Mouse (Mus musculus): ENCODE measurements around the gene Mea1. TPM values are rescaled to one million over a fixed set of nuclear protein-coding genes. Genes with fewer than 3 reads are reported as not detected.

Mea1 gene
- total RNA-seq (2023) = 10 to 100 TPM; 55.1 to 57.7 TPM

DNA sequence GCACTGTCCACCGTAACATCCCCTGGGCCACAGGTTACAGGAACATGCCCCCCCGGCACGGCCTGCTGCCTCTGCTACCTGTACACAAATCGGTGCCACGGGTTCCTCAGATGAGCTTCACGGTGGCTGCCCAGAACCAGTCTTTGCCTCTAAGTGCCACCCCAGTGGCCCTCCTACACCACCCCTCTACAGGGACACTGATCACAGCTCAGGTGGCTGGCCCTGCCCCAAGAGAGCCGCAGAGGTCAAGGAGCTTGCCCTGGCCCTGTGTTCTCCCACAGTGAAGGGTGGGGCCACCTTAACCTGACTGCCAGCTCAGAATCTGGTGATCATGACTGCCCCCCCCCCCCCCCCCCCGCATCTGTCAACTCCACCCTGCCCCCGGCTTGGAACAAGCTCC, at the start of gene Mea1:
Gene Mea1 (plus strand): TSS at position 378 of the 400 bp plus-strand sequence.

DNA sequence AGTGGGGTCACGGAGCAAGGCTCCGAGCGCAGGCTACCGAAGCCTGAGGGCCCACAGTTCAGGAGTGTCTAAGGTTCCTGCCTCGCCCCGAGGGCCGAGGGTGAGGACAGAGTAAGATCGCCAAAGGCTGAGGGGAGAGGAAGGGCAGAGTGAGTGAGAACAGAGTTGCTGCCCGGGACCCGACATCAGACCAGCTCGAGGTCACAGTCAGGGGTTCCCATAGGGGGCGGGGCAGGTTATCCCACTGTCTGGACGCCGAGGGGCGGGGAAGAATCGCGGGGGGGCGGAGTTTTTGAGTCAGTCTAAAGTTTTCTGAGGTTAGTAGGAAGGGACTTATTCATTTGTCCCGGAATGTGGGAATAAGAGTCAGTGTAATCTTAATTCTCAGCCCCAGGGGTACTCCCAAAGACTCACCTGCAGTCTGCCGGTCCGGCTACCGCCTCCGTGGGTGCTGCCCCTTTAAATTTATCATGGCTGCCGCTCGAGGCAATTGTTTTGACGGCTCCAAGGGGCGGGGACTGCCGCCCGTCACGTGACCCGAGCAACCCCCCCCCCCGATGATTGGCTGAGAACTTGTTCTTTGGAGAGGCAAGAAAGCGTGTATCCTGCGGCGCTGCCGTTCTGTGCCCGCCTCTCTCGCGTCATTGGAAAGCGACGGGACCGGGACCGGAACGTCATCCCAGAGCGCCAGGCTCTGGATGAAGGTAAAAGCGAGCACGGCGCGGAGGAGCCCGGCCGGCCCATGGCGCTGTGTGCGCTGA, 32.9 kb upstream of the Mea1 start, which contains the start of the genes Klc4 and Mrpl2:
Gene Klc4 (minus strand): TSS at position 462 of the 761 bp plus-strand sequence.
Gene Mrpl2 (plus strand): TSS at position 669 of the 761 bp plus-strand sequence.

DNA sequence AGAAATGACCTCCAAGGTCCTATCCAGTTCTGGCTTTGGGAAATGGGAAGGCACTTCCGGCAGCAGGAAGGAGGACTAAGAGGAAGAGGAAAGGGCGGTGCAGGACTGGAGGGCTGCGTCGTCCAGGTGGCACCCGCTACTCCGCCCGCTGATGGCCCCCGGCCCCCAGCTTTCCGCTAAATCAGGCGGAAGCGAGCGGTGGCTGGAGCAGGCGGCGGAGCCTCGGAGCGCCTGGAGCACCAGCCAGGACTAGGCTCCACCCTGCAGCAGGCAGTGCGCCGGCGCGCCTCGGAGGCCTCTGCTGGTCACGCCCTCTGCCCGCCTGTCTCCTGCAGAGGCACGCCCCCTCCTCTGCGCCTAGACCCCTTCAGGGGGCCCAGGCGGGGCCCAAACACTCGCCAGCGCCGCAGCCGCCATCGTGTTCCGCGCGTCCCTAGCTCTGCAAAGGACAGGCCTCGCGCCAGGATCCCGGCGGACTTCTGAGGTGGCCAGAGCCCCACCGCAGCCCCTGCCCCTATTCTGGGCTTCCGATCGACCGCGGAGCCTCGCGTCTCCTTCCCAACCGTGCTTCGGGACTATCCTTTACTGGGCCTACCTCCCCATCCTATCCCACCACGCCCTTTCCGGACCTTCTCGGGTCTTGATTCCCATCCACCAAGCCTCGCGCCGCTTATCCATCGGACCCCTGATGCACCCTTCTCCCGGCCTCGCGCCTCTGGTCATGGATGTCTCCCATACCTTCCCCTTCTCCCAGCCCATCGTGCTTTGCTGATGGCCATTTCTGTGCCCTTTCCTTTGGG, 28.2 kb upstream of the Mea1 start, which contains the start of gene Cul7:
Gene Cul7 (plus strand): TSS at position 106 of the 800 bp plus-strand sequence.

DNA sequence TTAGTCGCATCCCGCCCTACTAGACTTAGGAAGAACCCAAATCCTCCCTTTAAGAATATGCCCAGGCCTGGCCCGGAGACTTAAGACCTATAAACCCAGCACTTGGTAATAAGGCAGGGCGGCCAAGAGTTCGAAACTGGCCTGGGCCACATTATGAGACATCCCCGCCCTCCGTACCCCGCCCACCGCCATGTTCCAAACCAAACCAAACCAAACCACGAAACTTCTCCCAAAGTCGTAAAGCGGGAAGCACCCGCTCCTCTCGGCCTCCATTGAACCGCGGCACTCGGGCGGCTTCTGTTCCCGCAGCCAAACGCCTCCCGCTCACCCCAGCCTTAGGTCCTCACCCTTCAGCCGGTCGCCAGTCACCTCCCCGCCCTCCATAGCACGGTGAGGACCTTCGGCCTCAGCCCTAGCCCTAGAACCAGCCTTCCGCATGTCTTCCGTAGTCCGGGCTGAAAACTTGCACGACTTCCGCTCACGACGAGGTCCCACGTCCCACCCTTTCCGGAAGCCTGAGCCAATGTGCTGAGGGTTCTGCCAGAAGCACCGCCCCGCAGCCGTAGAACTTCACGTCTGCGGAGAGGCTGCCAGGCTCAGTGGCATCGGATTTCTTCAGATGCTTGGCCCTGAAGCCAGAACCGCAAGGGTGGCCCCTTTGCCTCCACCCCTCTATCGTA, 4.6 kb upstream of the Mea1 start, which contains the start of gene Rrp36:
Gene Rrp36 (minus strand): TSS at position 503 of the 680 bp plus-strand sequence.

DNA sequence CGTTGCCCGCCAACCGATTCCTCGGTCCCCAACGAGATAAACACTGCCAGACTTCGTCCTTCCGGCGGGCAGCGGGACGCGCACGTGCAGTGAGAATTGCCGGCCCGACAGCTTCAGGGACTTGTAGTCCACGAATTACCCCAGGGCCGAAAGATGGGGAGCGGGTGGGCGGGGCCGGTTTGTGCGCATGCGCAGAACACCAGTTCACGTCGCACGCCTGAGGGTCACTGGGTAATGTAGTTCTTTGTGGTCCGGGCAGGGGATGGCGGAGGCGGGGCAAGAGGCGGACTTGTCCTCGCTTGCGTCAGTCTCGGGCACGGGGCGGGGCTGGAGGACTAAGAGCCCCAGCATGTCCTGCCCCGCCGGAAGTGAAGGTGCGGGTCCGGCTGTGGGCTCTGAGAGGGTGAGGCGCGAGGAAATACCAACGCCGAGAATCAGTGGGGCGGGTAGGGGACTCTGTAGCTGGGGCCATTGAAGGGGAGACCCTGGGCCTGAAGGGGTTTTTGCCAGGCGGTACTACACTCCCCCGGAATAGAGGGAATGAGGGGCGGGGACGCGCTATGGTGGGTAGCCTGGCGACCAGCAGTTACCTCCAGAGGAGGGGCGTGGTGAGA, 2.3 kb downstream of the Mea1 start, which contains the start of gene Klhdc3:
Gene Klhdc3 (minus strand): TSS at position 155 of the 614 bp plus-strand sequence.

DNA sequence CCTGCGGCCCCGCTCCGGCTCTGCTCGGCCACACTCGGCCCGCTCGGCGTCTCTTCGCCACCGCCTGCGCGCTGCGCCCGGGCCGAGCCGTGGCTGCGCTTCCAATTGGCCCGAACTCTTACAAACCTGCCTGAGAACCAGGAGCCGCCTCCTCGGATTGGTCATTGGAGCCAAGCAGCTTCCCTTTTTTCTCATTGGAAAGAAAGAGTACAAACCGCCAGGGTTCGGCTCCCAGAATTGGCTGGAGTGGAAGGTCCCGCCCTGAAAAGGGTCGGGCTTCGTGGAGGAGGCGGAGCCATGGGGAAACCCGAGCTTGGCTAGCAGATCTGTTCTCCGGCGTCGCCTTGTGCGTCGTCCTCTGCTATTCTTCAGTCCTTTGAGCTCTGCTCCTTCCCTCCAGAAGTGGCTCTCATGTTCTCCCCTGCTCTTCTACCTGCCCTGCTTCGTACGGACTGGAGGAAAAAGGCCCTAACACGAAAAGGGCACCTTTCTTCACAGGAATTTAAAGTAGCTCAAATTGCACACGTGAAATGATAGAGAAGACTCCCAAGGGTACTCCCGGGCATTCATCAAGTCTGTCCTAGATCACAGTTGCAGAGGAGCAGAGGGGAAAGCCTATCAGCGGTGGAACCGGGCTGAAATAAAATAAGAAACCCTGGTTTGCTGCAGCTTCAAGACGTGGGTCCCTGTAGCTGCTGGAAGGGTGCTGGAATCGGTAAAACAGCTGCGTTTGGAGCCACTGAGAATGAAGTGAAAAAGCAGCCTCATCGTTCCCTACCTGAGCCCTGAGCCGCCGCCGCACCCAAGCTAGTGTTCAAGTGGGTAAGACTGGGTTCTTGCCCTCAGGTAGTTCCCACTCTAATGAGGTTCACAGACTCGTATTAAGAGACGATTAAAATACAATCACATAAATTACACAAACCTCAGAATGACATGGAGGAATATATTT, 26.6 kb downstream of the Mea1 start, which contains the start of gene Ppp2r5d:
Gene Ppp2r5d (minus strand): TSS at position 225 of the 949 bp plus-strand sequence.

DNA sequence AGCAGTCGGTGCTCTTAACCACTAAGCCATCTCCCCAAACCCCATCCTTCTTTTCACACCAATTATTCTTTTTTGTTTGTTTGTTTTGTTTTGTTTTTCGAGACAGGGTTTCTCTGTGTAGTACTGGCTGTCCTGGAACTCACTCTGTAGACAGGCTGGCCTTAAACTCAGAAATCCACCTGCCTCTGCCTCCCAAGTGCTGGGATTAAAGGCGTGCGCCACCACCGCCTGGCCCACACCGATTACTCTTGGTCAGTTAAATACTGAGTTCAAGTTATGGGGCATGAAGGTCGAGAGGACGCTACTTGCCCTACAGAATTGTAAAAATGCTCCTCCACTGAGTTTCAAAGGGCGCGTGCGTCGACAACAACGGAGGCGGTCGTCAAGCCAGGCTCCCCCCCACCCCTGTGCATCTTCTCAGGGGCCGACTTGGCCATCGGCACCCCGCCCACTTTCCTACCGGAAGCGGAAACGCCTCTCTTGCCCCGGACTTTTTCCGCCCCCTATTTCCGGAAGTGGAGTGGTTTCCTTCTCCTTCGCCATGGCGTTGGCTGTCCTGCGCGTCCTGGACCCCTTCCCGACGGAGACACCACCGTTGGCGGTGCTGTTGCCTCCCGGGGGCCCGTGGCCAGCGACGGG, 32.5 kb downstream of the Mea1 start, which contains the start of gene Pex6:
Gene Pex6 (plus strand): TSS at position 505 of the 639 bp plus-strand sequence.

DNA sequence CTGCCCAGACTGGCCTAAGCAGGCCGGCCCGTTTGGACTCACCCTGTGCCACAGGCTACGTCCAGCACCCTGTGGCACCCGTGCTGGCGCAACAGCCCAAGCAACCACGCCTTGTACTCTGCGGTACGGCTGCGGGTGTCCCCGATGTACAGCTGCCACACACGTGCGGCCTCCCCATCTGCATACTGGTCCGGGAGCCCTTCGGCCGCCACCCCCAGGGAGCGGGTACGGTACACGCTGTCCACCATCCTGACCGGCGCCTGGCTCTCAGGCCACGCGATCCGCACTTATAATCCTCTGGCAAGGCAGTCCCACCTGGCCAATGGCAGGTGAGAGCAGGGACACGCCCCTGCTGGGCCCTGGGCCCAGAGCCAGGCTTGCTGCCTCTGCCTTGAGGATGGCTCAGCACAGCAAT, 50.3 kb downstream of the Mea1 start, which contains the start of gene Gnmt:
Gene Gnmt (minus strand): TSS at position 265 of the 415 bp plus-strand sequence.

Other genes with a start within 250 kb of the Mea1 start
- gene Crip3, start 249.9 kb upstream of the Mea1 start, total RNA-seq (2023) = 1 to 10 TPM; 7.9 to 8.9 TPM
- gene Slc22a7, start 240.3 kb upstream of the Mea1 start, total RNA-seq (2023) = not detected
- gene Ttbk1, start 191.1 kb upstream of the Mea1 start, total RNA-seq (2023) = 1 to 10 TPM; 3.9 to 4.7 TPM
- not detected for gene Dnph1, start 182.1 kb upstream of the Mea1 start, total RNA-seq (2023)
- 10 to 100 TPM; 19.9 to 21.4 TPM for gene Cul9, start 132.4 kb upstream of the Mea1 start, total RNA-seq (2023)
- gene Srf, start 122.6 kb upstream of the Mea1 start, total RNA-seq (2023) = 10 to 100 TPM; 84.9 to 85.5 TPM
- gene Ptk7, start 49.3 kb upstream of the Mea1 start, total RNA-seq (2023) = under 1 TPM in 1 of 2 experiments, not detected in 1; 0.15 TPM
- 10 to 100 TPM; 20.3 to 21.3 TPM for gene Klc4, start 32.8 kb upstream of the Mea1 start, total RNA-seq (2023)
- 10 to 100 TPM; 31.3 to 41.2 TPM for gene Mrpl2, start 32.6 kb upstream of the Mea1 start, total RNA-seq (2023)
- 10 to 100 TPM in 1 of 2 experiments, 1 to 10 TPM in 1; 8.5 to 10.4 TPM for gene Cul7, start 28.5 kb upstream of the Mea1 start, total RNA-seq (2023)
- 10 to 100 TPM; 22.2 to 28.0 TPM for gene Rrp36, start 4.4 kb upstream of the Mea1 start, total RNA-seq (2023)
- 10 to 100 TPM; 51.1 to 51.6 TPM for gene Klhdc3, start 2.1 kb downstream of the Mea1 start, total RNA-seq (2023)
- 10 to 100 TPM; 36.6 to 39.9 TPM for gene Ppp2r5d, start 26.3 kb downstream of the Mea1 start, total RNA-seq (2023)
- 10 to 100 TPM; 37.4 to 42.4 TPM for gene Pex6, start 32.7 kb downstream of the Mea1 start, total RNA-seq (2023)
- gene Gnmt, start 50.4 kb downstream of the Mea1 start, total RNA-seq (2023) = 1 to 10 TPM; 7.4 to 9.9 TPM
- gene Cnpy3, start 73.4 kb downstream of the Mea1 start, total RNA-seq (2023) = 100 to 1,000 TPM; 135 to 141 TPM
- not detected for gene Ptcra, start 84.9 kb downstream of the Mea1 start, total RNA-seq (2023)
- 10 to 100 TPM; 13.1 to 15.2 TPM for gene 2310039H08Rik, start 93.8 kb downstream of the Mea1 start, total RNA-seq (2023)
- gene Rpl7l1, start 103.9 kb downstream of the Mea1 start, total RNA-seq (2023) = 10 to 100 TPM; 78.8 to 80.1 TPM
- 100 to 1,000 TPM; 106 to 133 TPM for gene Bicral, start 179.7 kb downstream of the Mea1 start, total RNA-seq (2023)
- gene Tbcc, start 211.9 kb downstream of the Mea1 start, total RNA-seq (2023) = 10 to 100 TPM; 12.6 to 17.2 TPM
- not detected for gene Prph2, start 231.7 kb downstream of the Mea1 start, total RNA-seq (2023)